10 mouse cellular contexts compared by ENCODE assay signal in genomic region chr15:78720532-78720931, GRCm38 (mm10). TPM values are rescaled to one million over a fixed set of nuclear protein-coding genes. Genes with fewer than 3 reads are reported as not detected.
DNase-seq lines count a peak whose midpoint lies in the region; ATAC-seq lines count a peak whose summit lies in the region.
"Had no signal": no experiment of that assay in that cellular context is flagged by ENCODE, and none has a peak within 500 bp of the region (broad histone marks: within the 10 kb centered on the region; RNA-seq: fewer than 3 reads in every experiment).

No protein-coding gene starts in this region.

- peak; percentile 98 for DNase-seq in heart, adult 11 months
- DNase-seq in heart, embryonic 10.5 days (ENCODE audit: low spot score) = no peak
- DNase-seq in adrenal gland, adult 8-10 months = peak; percentile 84
- DNase-seq in heart, postnatal 10 days = peak; percentile 61
- DNase-seq in embryo, embryonic 10.5 days (ENCODE audit: low spot score) = no peak
- no peak for DNase-seq in left cerebral cortex, adult 18-20 months (ENCODE audit: low spot score in 2 of 2)
- DNase-seq in embryo, embryonic 10 days (ENCODE audit: low spot score) = no peak

- H3K27ac ChIP-seq in heart, embryonic 10.5 days = no peak overlapping the region
- H3K27ac ChIP-seq: limb, embryonic 15.5 days had no signal

- no peak overlapping the region for H3K4me3 ChIP-seq in heart, embryonic 10.5 days
- H3K4me3 ChIP-seq: limb, embryonic 15.5 days had no signal

- H3K36me3 ChIP-seq in heart, embryonic 10.5 days = no peaks in the 10 kb centered on the region
- H3K36me3 ChIP-seq: limb, embryonic 15.5 days had no signal

- no peaks in the 10 kb centered on the region for H3K9me3 ChIP-seq in heart, embryonic 10.5 days
- H3K9me3 ChIP-seq: limb, embryonic 15.5 days had no signal

- H3K4me1 ChIP-seq in heart, embryonic 10.5 days = peaks cover 29% of the 10 kb centered on the region

- WGBS in heart, embryonic 10.5 days = 51% methylated on average over 7 of the region's 7 CpGs

- peak; percentile 94 for ATAC-seq in megakaryocyte, adult 5-6 weeks (ENCODE audit: poor library complexity, severe bottlenecking)
- ATAC-seq: Patski had no signal

- intact Hi-C loops in heart, postnatal 10 days (cut with DNase I) = loop anchor here (1.0 kb wide), 1 partner anchor 97 kb away; no protein-coding TSS in a partner anchor

- H3K27me3 ChIP-seq in heart, embryonic 10.5 days (ENCODE audit: insufficient read depth, poor library complexity, severe bottlenecking) = peaks cover 88% of the 10 kb centered on the region

RNA-seq across cellular contexts. Expression of gene Elfn2, which starts 2.0 kb away (rescaled TPM):
- polyA plus RNA-seq in heart, embryonic 10.5 days (2016; fragmentation: Nextera tagmentation; extraction: Ambion mirVana) = 0.02 TPM in 1 of 2 replicates, not detected in the other
- total RNA-seq in adrenal gland, adult 8-10 months (2022) = 1 to 10 TPM; 4.1 to 7.4 (median 5.5) TPM
- 1 to 10 TPM; 1.2 TPM for total RNA-seq in heart, postnatal 10 days (2021)
- 0.02 TPM in 1 of 2 replicates, not detected in the other for total RNA-seq in megakaryocyte, adult 5-6 weeks (2015)
- total RNA-seq in megakaryocyte, adult 5-6 weeks (2017) = not detected in 2 replicates
- total RNA-seq in left cerebral cortex, adult 18-20 months (2021) = 100 to 1,000 TPM; 165 to 168 TPM

RNA-seq across cellular contexts. Expression of gene Mfng, which starts 52.7 kb away (rescaled TPM):
- polyA plus RNA-seq in heart, embryonic 10.5 days (2016; fragmentation: Nextera tagmentation; extraction: Ambion mirVana) = 5.5 and 10.3 TPM in 2 replicates
- 10 to 100 TPM; 12.3 to 25.8 (median 20.7) TPM for total RNA-seq in adrenal gland, adult 8-10 months (2022)
- total RNA-seq in heart, postnatal 10 days (2021) = 10 to 100 TPM; 19.3 to 24.0 TPM
- total RNA-seq in megakaryocyte, adult 5-6 weeks (2015) = 8.8 and 9.8 TPM in 2 replicates
- total RNA-seq in megakaryocyte, adult 5-6 weeks (2017) = 5.7 and 5.8 TPM in 2 replicates
- 1 to 10 TPM; 3.8 to 4.2 TPM for total RNA-seq in left cerebral cortex, adult 18-20 months (2021)
- polyA plus RNA-seq: Patski had no signal

Comparison
In these comparisons a context has a peak if more than half of its experiments do, and no peak if none do; other contexts are left out.
1. DNase-seq: peak in heart, adult 11 months (single experiment), adrenal gland, adult 8-10 months (single experiment) and heart, postnatal 10 days (2 of 2); none in heart, embryonic 10.5 days (single experiment), embryo, embryonic 10.5 days (single experiment), left cerebral cortex, adult 18-20 months (0 of 2) and embryo, embryonic 10 days (single experiment).
2. RNA of gene Elfn2, which starts 2.0 kb away (total RNA-seq): 165 to 168 TPM in left cerebral cortex, adult 18-20 months; 4.1 to 7.4 TPM in adrenal gland, adult 8-10 months, 1.2 TPM in heart, postnatal 10 days and 0.02 TPM in megakaryocyte, adult 5-6 weeks; every median in the first group is over 10 times any median in the second.